Mouse (Mus musculus): Measurements from ENCODE around the gene Fto. TPM values are rescaled to one million over a fixed set of nuclear protein-coding genes. Genes with fewer than 3 reads are reported as not detected.

Fto gene
- polyA plus RNA-seq, 1 experiment from 2014 or later = 81.7 TPM

GRCm38 (mm10) chr8:91425251-91425866 lies 112.0 kb downstream of the Fto start:
- Histone ChIP-seq H3K27me3 (ENCODE audit: insufficient read depth, poor library complexity, severe bottlenecking) (no peaks in the 10 kb centered on the region), H3K4me3 (no peak overlapping the region), H3K4me1 (peaks cover 14% of the 10 kb centered on the region; the same call in 1 of the 2 replicates), H3K9me3 (no peaks in the 10 kb centered on the region), H3K36me3 (peaks cover 7% of the 10 kb centered on the region; the same call in 1 of the 2 replicates), H3K27ac (no peak overlapping the region)
- peak; percentile 48 for DNase-seq (ENCODE audit: low spot score)
- WGBS = 86% methylated on average over 10 of the region's 10 CpGs

GRCm38 (mm10) chr8:91426496-91426895 lies 113.2 kb downstream of the Fto start:
- DNase-seq (ENCODE audit: low spot score) = peak; percentile 38
- no peak overlapping the region for H3K4me3 ChIP-seq
- peaks cover 14% of the 10 kb centered on the region; the same call in 1 of the 2 replicates for H3K4me1 ChIP-seq
- H3K27me3 ChIP-seq (ENCODE audit: insufficient read depth, poor library complexity, severe bottlenecking) = no peaks in the 10 kb centered on the region
- peaks cover 12% of the 10 kb centered on the region; the same call in 1 of the 2 replicates for H3K36me3 ChIP-seq
- no peak overlapping the region for H3K27ac ChIP-seq
- no peaks in the 10 kb centered on the region for H3K9me3 ChIP-seq
- WGBS = 86% methylated on average over 1 of the region's 1 CpGs

- H3K36me3 ChIP-seq = peaks cover 4% of the 10 kb centered on the region; the same call in 1 of the 2 replicates
- H3K27ac ChIP-seq = no peak overlapping the region
- DNase-seq (ENCODE audit: low spot score) = peak; percentile 54
- 0 out of 2 replicates have a peak, but pooled peaks cover 1% of the 10 kb centered on the region for H3K4me1 ChIP-seq
- no peaks in the 10 kb centered on the region for H3K9me3 ChIP-seq
- WGBS = 89% methylated on average over 3 of the region's 3 CpGs
- H3K27me3 ChIP-seq (ENCODE audit: insufficient read depth, poor library complexity, severe bottlenecking) = no peaks in the 10 kb centered on the region
- no peak overlapping the region for H3K4me3 ChIP-seq
Observed at GRCm38 (mm10) chr8:91430333-91430940, 117.1 kb downstream of the Fto start.

- Histone ChIP-seq H3K27ac (no peak overlapping the region), H3K9me3 (no peaks in the 10 kb centered on the region), H3K36me3 (no peaks in the 10 kb centered on the region; the same call in 1 of the 2 replicates), H3K4me3 (no peak overlapping the region), H3K27me3 (ENCODE audit: insufficient read depth, poor library complexity, severe bottlenecking) (no peaks in the 10 kb centered on the region), H3K4me1 (0 out of 2 replicates have a peak, but pooled peaks cover 4% of the 10 kb centered on the region)
- DNase-seq (ENCODE audit: low spot score) = peak; percentile 63
- WGBS = 96% methylated on average over 15 of the region's 15 CpGs
Observed at GRCm38 (mm10) chr8:91436036-91436435, 122.7 kb downstream of the Fto start.

- no peaks in the 10 kb centered on the region for H3K27me3 ChIP-seq (ENCODE audit: insufficient read depth, poor library complexity, severe bottlenecking)
- DNase-seq (ENCODE audit: low spot score) = no peak
- no peaks in the 10 kb centered on the region for H3K9me3 ChIP-seq
- peaks cover 7% of the 10 kb centered on the region; the same call in 1 of the 2 replicates for H3K36me3 ChIP-seq
- H3K27ac ChIP-seq = no peak overlapping the region
- no peak overlapping the region for H3K4me3 ChIP-seq
- 59% methylated on average over 4 of the region's 4 CpGs for WGBS
- H3K4me1 ChIP-seq = peaks cover 19% of the 10 kb centered on the region
Observed at GRCm38 (mm10) chr8:91443911-91444310, 130.6 kb downstream of the Fto start.

- WGBS = 81% methylated on average over 11 of the region's 11 CpGs
- no peaks in the 10 kb centered on the region for H3K9me3 ChIP-seq
- no peak overlapping the region for H3K4me3 ChIP-seq
- peak overlapping the region; percentile 17; the same call in 1 of the 2 replicates for H3K27ac ChIP-seq
- DNase-seq (ENCODE audit: low spot score) = no peak
- no peaks in the 10 kb centered on the region for H3K27me3 ChIP-seq (ENCODE audit: insufficient read depth, poor library complexity, severe bottlenecking)
- H3K36me3 ChIP-seq = peaks cover 7% of the 10 kb centered on the region; the same call in 1 of the 2 replicates
- peaks cover 19% of the 10 kb centered on the region for H3K4me1 ChIP-seq
Observed at GRCm38 (mm10) chr8:91444636-91445410, 131.5 kb downstream of the Fto start.

GRCm38 (mm10) chr8:91445516-91445915 lies 132.2 kb downstream of the Fto start:
- no peak overlapping the region for H3K4me3 ChIP-seq
- DNase-seq (ENCODE audit: low spot score) = no peak
- peaks cover 15% of the 10 kb centered on the region for H3K4me1 ChIP-seq
- WGBS = 85% methylated on average over 10 of the region's 10 CpGs
- no peaks in the 10 kb centered on the region for H3K9me3 ChIP-seq
- H3K36me3 ChIP-seq = peaks cover 7% of the 10 kb centered on the region; the same call in 1 of the 2 replicates
- H3K27ac ChIP-seq = peak overlapping the region; percentile 17; the same call in 1 of the 2 replicates
- no peaks in the 10 kb centered on the region for H3K27me3 ChIP-seq (ENCODE audit: insufficient read depth, poor library complexity, severe bottlenecking)

- Histone ChIP-seq H3K4me1 (peaks cover 15% of the 10 kb centered on the region), H3K27ac (no peak overlapping the region)
- no peak for DNase-seq (ENCODE audit: low spot score)
Observed at GRCm38 (mm10) chr8:91446008-91446407, 132.7 kb downstream of the Fto start.

GRCm38 (mm10) chr8:91448667-91449329 lies 135.5 kb downstream of the Fto start:
- no peaks in the 10 kb centered on the region for H3K36me3 ChIP-seq
- H3K27ac ChIP-seq = no peak overlapping the region
- no peaks in the 10 kb centered on the region for H3K9me3 ChIP-seq
- 85% methylated on average over 7 of the region's 7 CpGs for WGBS
- H3K4me3 ChIP-seq = no peak overlapping the region
- DNase-seq (ENCODE audit: low spot score) = no peak
- no peaks in the 10 kb centered on the region for H3K27me3 ChIP-seq (ENCODE audit: insufficient read depth, poor library complexity, severe bottlenecking)
- H3K4me1 ChIP-seq = peaks cover 15% of the 10 kb centered on the region

More at GRCm38 (mm10) chr8:91446008-91446407, 132.7 kb downstream of the Fto start:
- no peak overlapping the region for H3K4me3 ChIP-seq
- peaks cover 7% of the 10 kb centered on the region; the same call in 1 of the 2 replicates for H3K36me3 ChIP-seq
- 87% methylated on average over 5 of the region's 5 CpGs for WGBS
- H3K27me3 ChIP-seq (ENCODE audit: insufficient read depth, poor library complexity, severe bottlenecking) = no peaks in the 10 kb centered on the region
- H3K9me3 ChIP-seq = no peaks in the 10 kb centered on the region

GRCm38 (mm10) chr8:91454926-91455325 lies 141.6 kb downstream of the Fto start:
- no peak overlapping the region for H3K4me3 ChIP-seq

GRCm38 (mm10) chr8:91455591-91455990 lies 142.3 kb downstream of the Fto start:
- H3K4me3 ChIP-seq = no peak overlapping the region
- WGBS = 90% methylated on average over 5 of the region's 5 CpGs
- no peaks in the 10 kb centered on the region for H3K27me3 ChIP-seq (ENCODE audit: insufficient read depth, poor library complexity, severe bottlenecking)
- H3K36me3 ChIP-seq = no peaks in the 10 kb centered on the region
- H3K4me1 ChIP-seq = no peaks in the 10 kb centered on the region
- no peaks in the 10 kb centered on the region for H3K9me3 ChIP-seq
- H3K27ac ChIP-seq = no peak overlapping the region
- peak; percentile 50 for DNase-seq (ENCODE audit: low spot score)

More at GRCm38 (mm10) chr8:91454926-91455325, 141.6 kb downstream of the Fto start:
- no peaks in the 10 kb centered on the region for H3K4me1 ChIP-seq
- DNase-seq (ENCODE audit: low spot score) = peak; percentile 69
- no peaks in the 10 kb centered on the region for H3K27me3 ChIP-seq (ENCODE audit: insufficient read depth, poor library complexity, severe bottlenecking)
- 89% methylated on average over 2 of the region's 2 CpGs for WGBS
- H3K9me3 ChIP-seq = no peaks in the 10 kb centered on the region
- no peak overlapping the region for H3K27ac ChIP-seq
- no peaks in the 10 kb centered on the region for H3K36me3 ChIP-seq

GRCm38 (mm10) chr8:91458016-91458415 lies 144.7 kb downstream of the Fto start:
- no peaks in the 10 kb centered on the region for H3K27me3 ChIP-seq (ENCODE audit: insufficient read depth, poor library complexity, severe bottlenecking)
- H3K4me3 ChIP-seq = no peak overlapping the region
- peak; percentile 52 for DNase-seq (ENCODE audit: low spot score)
- H3K27ac ChIP-seq = no peak overlapping the region
- peaks cover 5% of the 10 kb centered on the region for H3K4me1 ChIP-seq
- H3K36me3 ChIP-seq = no peaks in the 10 kb centered on the region
- WGBS = 89% methylated on average over 1 of the region's 1 CpGs
- H3K9me3 ChIP-seq = no peaks in the 10 kb centered on the region

All from heart, embryonic 10.5 days (tissue).